Comparison of ENCODE assay signal across 9 mouse cellular contexts in genomic region chr9:27301486-27301885, GRCm38 (mm10). TPM values are rescaled to one million over a fixed set of nuclear protein-coding genes. Genes with fewer than 3 reads are reported as not detected.
DNase-seq lines count a peak whose midpoint lies in the region; ATAC-seq lines count a peak whose summit lies in the region.
"Had no signal": no experiment of that assay in that cellular context is flagged by ENCODE, and none has a peak within 500 bp of the region (broad histone marks: within the 10 kb centered on the region; RNA-seq: fewer than 3 reads in every experiment).

No protein-coding gene starts in this region.

- H3K27me3 ChIP-seq in embryonic facial prominence, embryonic 11.5 days (ENCODE audit: control insufficient read depth, insufficient read depth, low read length): peaks cover 12% of the 10 kb centered on the region; the same call in 1 of the 2 replicates
- no peaks in the 10 kb centered on the region for H3K27me3 ChIP-seq in hindbrain, embryonic 16.5 days (replicated peaks; ENCODE audit: control insufficient read depth, insufficient read depth, low read length)
- H3K27me3 ChIP-seq in neural tube, embryonic 13.5 days: peaks cover 32% of the 10 kb centered on the region

- H3K4me2 ChIP-seq in embryonic facial prominence, embryonic 11.5 days (ENCODE audit: low read depth, low read length): peak overlapping the region; percentile 7; the same call in 1 of the 2 replicates
- H3K4me2 ChIP-seq in hindbrain, embryonic 16.5 days (ENCODE audit: low read length): peak overlapping the region; percentile 77
- H3K4me2 ChIP-seq in neural tube, embryonic 13.5 days: peak overlapping the region; percentile 95

- peak; percentile 59 for DNase-seq in cerebellum, adult 9-11 months
- DNase-seq in cerebellum, adult 11 months: no peak
- DNase-seq in embryonic facial prominence, embryonic 11.5 days (ENCODE audit: low spot score): peak; percentile 83
- DNase-seq in ovary, postnatal 10 days (ENCODE audit: low spot score): no peak
- no peak for DNase-seq in ovary, adult 18-20 months (ENCODE audit: low spot score)
- DNase-seq in heart, adult 8-10 months (ENCODE audit: low spot score): no peak
- DNase-seq: gastrocnemius, adult 2 months had no signal

- no peaks in the 10 kb centered on the region for H3K9me3 ChIP-seq in embryonic facial prominence, embryonic 11.5 days (replicated peaks; ENCODE audit: control insufficient read depth, low read length)
- no peaks in the 10 kb centered on the region for H3K9me3 ChIP-seq in hindbrain, embryonic 16.5 days (ENCODE audit: control insufficient read depth, low read length)
- no peaks in the 10 kb centered on the region for H3K9me3 ChIP-seq in neural tube, embryonic 13.5 days

- no peak overlapping the region for H3K27ac ChIP-seq in embryonic facial prominence, embryonic 11.5 days (replicated peaks; ENCODE audit: low read depth, low read length)
- no peak overlapping the region for H3K27ac ChIP-seq in hindbrain, embryonic 16.5 days (ENCODE audit: low read depth, low read length)
- H3K27ac ChIP-seq in neural tube, embryonic 13.5 days (replicated peaks): no peak overlapping the region
- H3K27ac ChIP-seq: gastrocnemius, adult 2 months had no signal

- WGBS in embryonic facial prominence, embryonic 11.5 days: 20% methylated on average over 5 of the region's 5 CpGs
- WGBS in hindbrain, embryonic 16.5 days: 46% methylated on average over 5 of the region's 5 CpGs
- 47% methylated on average over 5 of the region's 5 CpGs for WGBS in neural tube, embryonic 13.5 days

- no peak for ATAC-seq in embryonic facial prominence, embryonic 11.5 days (replicated peaks; ENCODE audit: insufficient number of reproducible peaks, low FRiP score, low TSS enrichment, low read depth)
- no peak for ATAC-seq in hindbrain, embryonic 16.5 days
- no peak for ATAC-seq in neural tube, embryonic 13.5 days (ENCODE audit: low read depth)

- no peak overlapping the region for H3K9ac ChIP-seq in embryonic facial prominence, embryonic 11.5 days (replicated peaks; ENCODE audit: low read length)
- H3K9ac ChIP-seq in hindbrain, embryonic 16.5 days (ENCODE audit: low read depth, low read length): peak overlapping the region; percentile 84
- no peak overlapping the region; the same call in 1 of the 2 replicates for H3K9ac ChIP-seq in neural tube, embryonic 13.5 days

- H3K36me3 ChIP-seq in embryonic facial prominence, embryonic 11.5 days (replicated peaks; ENCODE audit: control insufficient read depth, insufficient read depth, low read depth, low read length): no peaks in the 10 kb centered on the region
- no peaks in the 10 kb centered on the region for H3K36me3 ChIP-seq in hindbrain, embryonic 16.5 days (ENCODE audit: control insufficient read depth, insufficient read depth, low read length)
- H3K36me3 ChIP-seq in neural tube, embryonic 13.5 days: no peaks in the 10 kb centered on the region

- H3K4me1 ChIP-seq in embryonic facial prominence, embryonic 11.5 days (ENCODE audit: control insufficient read depth, insufficient read depth, low read length): peaks cover 15% of the 10 kb centered on the region
- peaks cover 51% of the 10 kb centered on the region for H3K4me1 ChIP-seq in hindbrain, embryonic 16.5 days (ENCODE audit: control insufficient read depth, insufficient read depth, low read depth, low read length)
- peaks cover 63% of the 10 kb centered on the region for H3K4me1 ChIP-seq in neural tube, embryonic 13.5 days (replicated peaks)

- H3K4me3 ChIP-seq in embryonic facial prominence, embryonic 11.5 days (ENCODE audit: low read depth, low read length): no peak overlapping the region
- H3K4me3 ChIP-seq in hindbrain, embryonic 16.5 days (ENCODE audit: low read length): peak overlapping the region; percentile 89
- peak overlapping the region; percentile 81 for H3K4me3 ChIP-seq in neural tube, embryonic 13.5 days
- H3K4me3 ChIP-seq: gastrocnemius, adult 2 months had no signal

RNA-seq across cellular contexts. Expression of gene Igsf9b, which starts 2.5 kb away (rescaled TPM):
- 2.1 and 2.4 TPM in 2 replicates for polyA plus RNA-seq in embryonic facial prominence, embryonic 11.5 days (2014; fragmentation: Nextera tagmentation; extraction: Ambion mirVana)
- polyA plus RNA-seq in hindbrain, embryonic 16.5 days (2015; fragmentation: Nextera tagmentation; extraction: Ambion mirVana): 25.6 and 26.8 TPM in 2 replicates
- polyA plus RNA-seq in neural tube, embryonic 13.5 days (2015; fragmentation: Nextera tagmentation; extraction: Ambion mirVana): 12.6 and 14.3 TPM in 2 replicates
- total RNA-seq in heart, adult 8-10 months (2022): 1 to 10 TPM; 3.7 to 4.9 (median 4.4) TPM

Comparison
In these comparisons a context has a peak if more than half of its experiments do, and no peak if none do; other contexts are left out.
1. DNase-seq: peak in cerebellum, adult 9-11 months (single experiment) and embryonic facial prominence, embryonic 11.5 days (single experiment); none in cerebellum, adult 11 months (single experiment), ovary, postnatal 10 days (single experiment), ovary, adult 18-20 months (single experiment) and heart, adult 8-10 months (single experiment).
2. H3K4me2 ChIP-seq: peak in every context shown above with its lines; median percentile 95 in neural tube, embryonic 13.5 days; 77 in hindbrain, embryonic 16.5 days; 7 in embryonic facial prominence, embryonic 11.5 days.